Mouse (Mus musculus): Measurements from ENCODE around the gene Sbk2.

GRCm38 (mm10) chr7:4971068-4971467, 6.9 kb upstream of the Sbk2 start, which contains the start of gene Sbk3:
- TF ChIP-seq EP300 (IDR thresholded peaks at IDR 0.05; ENCODE audit: low read depth) (no peak), CTCF (IDR thresholded peaks at IDR 0.05; ENCODE audit: low read depth) (no peak)
